Mouse (Mus musculus) gastrocnemius, adult 2 months (tissue): ENCODE measurements around the gene Olfr1425. TPM values are rescaled to one million over a fixed set of nuclear protein-coding genes. Genes with fewer than 3 reads are reported as not detected.

Experiments used
- DNase-seq: peaks from one replicate; pipeline ENCODE4 v3.0.0; 2022
- H3K27ac ChIP-seq: fragments of 200-600 bp; 2 replicates; pipeline ENCODE4 v1.8.1; 2022; ENCODE audit warnings: mild to moderate bottlenecking
- H3K4me3 ChIP-seq: fragments of 200-600 bp; 2 replicates; pipeline ENCODE4 v1.8.1; 2022; ENCODE audit warnings: mild to moderate bottlenecking, moderate library complexity
- CTCF ChIP-seq: fragments of 200-600 bp; IDR thresholded peaks from 2 replicates; pipeline ENCODE4 v1.8.1; 2022; ENCODE audit warnings: antibody characterized with exemption, mild to moderate bottlenecking, moderate library complexity
- intact Hi-C: fragments of 180-260 bp; cut with DNase I; formaldehyde crosslinking; loops from one replicate; pipeline ENCODE4 v1.15.1; 2025
- total RNA-seq, 2 experiments: library from RNA; stranded (reverse); gene quantifications; 2 replicates each; pipeline ENCODE4 v1.2.3; 2021

Olfr1425 gene
- total RNA-seq, 2 experiments from 2014 or later = not detected

DNA sequence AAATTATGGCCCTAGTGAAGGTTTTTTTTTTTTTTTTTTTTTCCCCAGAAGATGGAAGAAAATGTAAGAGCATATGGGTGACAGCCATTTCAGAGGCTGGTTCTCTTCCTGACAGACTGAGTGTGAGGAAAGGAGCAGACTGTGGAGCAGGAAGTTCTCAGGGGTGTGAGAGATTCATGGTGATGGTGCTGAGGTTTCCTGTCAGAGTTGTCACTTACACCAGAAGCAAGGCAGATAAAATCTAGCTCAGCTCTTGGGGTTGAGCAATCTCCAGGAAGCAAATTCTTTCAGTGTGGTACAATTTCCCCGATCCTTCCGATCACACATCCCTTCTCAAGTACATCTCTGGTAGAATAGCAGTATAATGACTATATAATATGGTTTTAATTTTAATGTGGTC, 50.9 kb downstream of the Olfr1425 start:
- intact Hi-C loops = no loop called here
- no peak overlapping the region for H3K27ac ChIP-seq
- no peak overlapping the region for H3K4me3 ChIP-seq
- no peak for TF ChIP-seq CTCF
- no peak for DNase-seq

DNA sequence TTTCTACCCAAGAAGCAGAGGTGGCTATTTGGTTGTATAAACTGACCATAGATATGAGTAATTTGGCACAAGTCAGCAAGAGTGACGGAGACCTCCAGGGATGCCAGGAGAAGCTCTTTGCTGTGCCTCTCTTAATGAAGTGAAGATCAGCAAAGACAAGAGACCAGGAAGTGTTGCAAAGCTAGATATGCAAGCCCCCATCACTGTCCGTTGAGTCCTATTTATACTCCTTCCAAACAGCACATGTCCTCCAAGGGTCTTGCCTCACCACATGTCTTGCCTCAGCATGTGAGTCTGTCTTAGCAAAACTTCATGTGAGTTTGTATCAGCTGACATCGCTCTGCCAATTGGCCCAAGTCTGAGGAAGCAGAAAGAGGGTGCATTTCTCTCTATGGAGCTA, 52.2 kb downstream of the Olfr1425 start:
- no peak for TF ChIP-seq CTCF
- Histone ChIP-seq H3K4me3 (no peak overlapping the region), H3K27ac (no peak overlapping the region)
- intact Hi-C loops = no loop called here
- DNase-seq = no peak

DNA sequence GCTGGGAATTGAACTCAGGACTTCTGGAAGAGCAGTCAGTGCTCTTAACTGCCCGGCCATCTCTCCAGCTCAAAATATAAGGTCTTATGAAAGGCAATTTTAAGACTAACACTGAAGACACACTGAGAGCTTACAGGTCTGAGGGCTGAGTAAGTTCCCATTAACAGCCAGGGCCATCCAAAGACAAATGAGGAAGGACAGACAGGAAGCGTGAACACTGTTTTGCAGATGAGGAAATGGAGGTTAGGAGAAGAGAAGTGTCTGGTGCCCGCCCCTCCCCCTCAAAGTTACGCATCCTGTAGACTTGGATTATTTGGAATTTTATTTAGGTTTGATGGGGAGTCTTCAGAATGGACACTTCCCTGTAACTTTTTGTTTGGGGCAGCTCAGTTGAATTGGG, 53.4 kb downstream of the Olfr1425 start:
- DNase-seq = no peak
- intact Hi-C loops = no loop called here
- TF ChIP-seq CTCF = no peak
- no peak overlapping the region for H3K27ac ChIP-seq
- H3K4me3 ChIP-seq = no peak overlapping the region

Other genes starting within 250 kb of the Olfr1425 start
- not detected for gene Olfr1417, start 238.5 kb downstream of the Olfr1425 start, total RNA-seq
- not detected for gene Olfr1418, start 216.7 kb downstream of the Olfr1425 start, total RNA-seq
- gene Olfr1419, start 202.6 kb downstream of the Olfr1425 start, total RNA-seq = not detected
- gene Olfr1420, start 191.2 kb downstream of the Olfr1425 start, total RNA-seq = not detected
- gene Patl1, start 165.3 kb downstream of the Olfr1425 start, total RNA-seq = 10 to 100 TPM; 24.3 to 29.3 TPM
- gene Osbp, start 111.8 kb downstream of the Olfr1425 start, total RNA-seq = 10 to 100 TPM; 54.3 to 62.9 TPM
- gene Olfr1423, start 36.4 kb downstream of the Olfr1425 start, total RNA-seq = not detected
- not detected for gene Olfr1424, start 15.0 kb downstream of the Olfr1425 start, total RNA-seq
- gene Olfr1426, start 14.3 kb upstream of the Olfr1425 start, total RNA-seq = not detected
- not detected for gene Olfr1427, start 25.6 kb upstream of the Olfr1425 start, total RNA-seq
- gene Olfr1428, start 38.2 kb upstream of the Olfr1425 start, total RNA-seq = not detected
- gene Olfr76, start 45.5 kb upstream of the Olfr1425 start, total RNA-seq = not detected
- not detected for gene Olfr1555-ps1, start 92.4 kb upstream of the Olfr1425 start, total RNA-seq
- not detected for gene Olfr1431, start 122.9 kb upstream of the Olfr1425 start, total RNA-seq
- gene Olfr1432, start 154.9 kb upstream of the Olfr1425 start, total RNA-seq = not detected
- not detected for gene Olfr262, start 163.9 kb upstream of the Olfr1425 start, total RNA-seq
- gene Olfr235, start 183.3 kb upstream of the Olfr1425 start, total RNA-seq = not detected
- gene Olfr1434, start 202.1 kb upstream of the Olfr1425 start, total RNA-seq = not detected
- gene Olfr1436, start 221.4 kb upstream of the Olfr1425 start, total RNA-seq = not detected
- not detected for gene Olfr1437, start 247.4 kb upstream of the Olfr1425 start, total RNA-seq